Mouse (Mus musculus): ENCODE measurements around the gene Apc2.
A peak's percentile ranks its signal among the peaks of the same experiment; 100 is the strongest.

DNA sequence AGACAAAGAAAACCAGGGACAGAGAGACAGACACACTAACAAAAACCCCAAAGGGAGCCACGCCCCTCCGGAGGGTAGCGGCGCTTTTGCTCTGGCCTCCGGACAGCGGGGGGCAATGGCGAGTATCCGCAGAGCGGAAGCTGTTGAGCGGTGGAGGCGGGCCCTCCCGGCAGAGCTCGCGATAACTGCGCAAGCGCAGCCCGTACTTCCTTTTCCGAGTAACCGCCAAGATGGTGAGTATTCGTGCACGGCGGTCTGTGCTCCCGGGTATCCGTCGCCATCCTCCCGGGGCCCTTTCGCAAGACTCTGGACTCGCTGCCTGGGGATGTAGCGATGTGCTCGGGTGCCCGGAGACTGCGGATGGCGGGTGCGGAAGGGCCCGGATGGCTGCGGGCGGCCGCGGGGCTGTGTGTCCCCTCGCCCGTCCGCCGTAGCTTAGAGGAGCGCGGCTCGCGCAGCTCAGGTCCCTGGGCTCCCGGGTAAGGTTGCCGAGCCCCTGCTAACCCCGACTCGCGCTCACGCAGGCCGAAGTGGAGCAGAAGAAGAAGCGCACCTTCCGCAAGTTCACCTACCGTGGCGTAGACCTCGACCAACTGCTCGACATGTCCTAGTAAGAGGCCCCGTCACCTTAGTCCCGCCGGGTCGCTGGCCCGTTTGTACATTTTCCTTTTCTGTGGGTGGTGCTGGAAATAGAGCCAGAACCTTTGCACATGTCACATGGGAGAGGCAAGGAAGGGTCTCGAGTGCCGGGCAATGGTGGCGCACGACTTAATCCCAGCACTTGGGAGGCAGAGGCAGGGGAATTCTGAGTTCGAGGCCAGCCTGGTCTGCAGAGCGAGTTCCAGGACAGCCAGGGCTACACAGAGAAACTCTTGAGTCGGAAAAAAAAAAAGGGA lies 3.3 kb upstream of the Apc2 start, which contains the start of gene Rps15:
- TF ChIP-seq MAX (IDR thresholded peaks at IDR 0.05; ENCODE audit: low read depth) (no peak), POLR2A (IDR thresholded peaks at IDR 0.05; ENCODE audit: insufficient read length, low read depth) (peak; percentile 97), POLR2AphosphoS2 (IDR thresholded peaks at IDR 0.05; ENCODE audit: insufficient read length, low read depth) (peak; percentile 98), SRF (IDR thresholded peaks at IDR 0.05; ENCODE audit: control insufficient read depth, insufficient read length, low read depth) (peak; percentile 51), E2F4 (IDR thresholded peaks at IDR 0.05; ENCODE audit: insufficient read depth) (no peak), REST (IDR thresholded peaks at IDR 0.05; ENCODE audit: insufficient read depth, insufficient read length) (no peak), TCF12 (IDR thresholded peaks at IDR 0.05; ENCODE audit: insufficient read depth, poor library complexity, severe bottlenecking) (no peak)
